Mouse (Mus musculus): ENCODE data around the gene Ppt2.

Gene Ppt2

DNA sequence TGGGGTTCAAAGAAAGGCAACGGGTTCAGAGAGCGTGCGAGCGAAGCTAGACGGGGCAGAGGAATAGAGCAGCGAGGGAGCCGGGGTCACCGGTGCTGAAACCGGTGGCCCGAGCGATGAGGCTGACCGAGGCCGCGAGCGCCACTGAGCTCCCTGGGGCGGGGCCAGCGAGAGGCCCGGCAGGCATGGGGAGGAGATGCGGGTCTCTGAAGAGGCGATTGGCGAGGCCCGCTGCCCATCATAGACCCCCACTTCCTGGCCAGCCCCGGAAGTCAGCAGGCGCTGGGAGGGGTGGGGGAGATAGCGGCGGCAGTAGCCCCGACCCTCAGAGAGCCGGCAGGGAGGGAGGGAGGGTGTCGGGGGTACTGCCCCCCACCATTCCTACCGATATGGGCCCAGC, 22.7 kb downstream of the Ppt2 start:
- in situ Hi-C loops (cut with MboI), result no loop called here

DNA sequence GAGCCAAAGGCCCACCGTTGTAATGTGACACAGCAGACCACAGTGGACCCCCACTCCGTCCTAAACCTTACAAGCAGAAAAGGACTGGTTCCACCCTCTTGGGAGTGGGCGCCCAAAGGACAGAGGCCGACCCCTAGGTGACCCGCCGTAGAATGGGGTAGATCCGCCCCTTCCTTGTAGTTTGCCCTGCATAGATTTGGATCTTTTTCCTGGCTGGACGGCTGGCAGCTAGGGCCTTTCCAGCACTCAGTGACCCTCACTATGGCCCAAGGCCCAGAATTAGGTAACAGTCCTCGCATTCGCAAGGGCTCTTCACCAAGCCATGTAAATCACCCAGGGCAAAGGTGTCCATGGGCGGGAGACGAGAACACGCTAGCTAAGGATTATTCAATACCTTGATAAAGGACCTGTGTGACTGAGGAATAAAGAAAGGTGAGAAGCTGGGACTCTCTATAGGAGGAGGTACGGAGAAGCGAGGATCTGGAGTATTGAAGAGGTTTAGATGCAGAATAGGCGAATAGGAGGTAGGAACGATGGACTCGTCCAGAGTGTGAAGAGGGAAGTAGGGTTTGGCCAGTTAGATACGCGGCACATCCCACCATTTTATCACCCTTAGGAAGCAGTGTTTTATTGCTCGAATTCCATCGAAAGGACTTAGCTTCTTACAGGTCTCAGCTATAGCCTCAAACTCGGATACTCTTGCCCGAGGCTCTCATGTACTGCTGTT, 23.6 kb downstream of the Ppt2 start:
- in situ Hi-C loops (cut with MboI), result no loop called here

DNA sequence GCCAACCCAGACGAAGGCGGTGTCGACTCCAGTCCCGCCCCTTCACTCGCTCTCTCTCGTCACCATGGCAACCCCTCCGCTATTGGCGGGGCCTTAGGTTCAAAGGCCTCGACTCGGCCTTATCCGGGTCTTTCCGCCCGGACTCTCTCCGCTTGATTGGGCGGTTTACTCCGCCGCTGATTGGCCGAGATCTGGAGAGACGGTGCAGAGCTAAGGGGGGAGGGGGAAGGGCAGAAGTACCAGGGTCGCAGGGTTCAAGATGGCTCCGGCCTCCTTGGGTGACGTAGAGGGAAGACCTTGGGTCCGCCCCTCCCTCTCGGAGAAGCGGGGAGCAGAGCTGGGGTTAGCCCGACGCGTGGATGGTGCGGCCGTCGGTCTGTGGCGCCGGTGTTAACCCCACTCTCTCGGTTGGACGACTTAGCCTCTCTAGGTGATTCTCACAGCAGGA, 24.2 kb downstream of the Ppt2 start, which contains the start of gene Agpat1:
Agpat1 (plus strand) TSS at position 202 of the 448 bp plus-strand sequence.
- in situ Hi-C loops (cut with MboI), result no loop called here

DNA sequence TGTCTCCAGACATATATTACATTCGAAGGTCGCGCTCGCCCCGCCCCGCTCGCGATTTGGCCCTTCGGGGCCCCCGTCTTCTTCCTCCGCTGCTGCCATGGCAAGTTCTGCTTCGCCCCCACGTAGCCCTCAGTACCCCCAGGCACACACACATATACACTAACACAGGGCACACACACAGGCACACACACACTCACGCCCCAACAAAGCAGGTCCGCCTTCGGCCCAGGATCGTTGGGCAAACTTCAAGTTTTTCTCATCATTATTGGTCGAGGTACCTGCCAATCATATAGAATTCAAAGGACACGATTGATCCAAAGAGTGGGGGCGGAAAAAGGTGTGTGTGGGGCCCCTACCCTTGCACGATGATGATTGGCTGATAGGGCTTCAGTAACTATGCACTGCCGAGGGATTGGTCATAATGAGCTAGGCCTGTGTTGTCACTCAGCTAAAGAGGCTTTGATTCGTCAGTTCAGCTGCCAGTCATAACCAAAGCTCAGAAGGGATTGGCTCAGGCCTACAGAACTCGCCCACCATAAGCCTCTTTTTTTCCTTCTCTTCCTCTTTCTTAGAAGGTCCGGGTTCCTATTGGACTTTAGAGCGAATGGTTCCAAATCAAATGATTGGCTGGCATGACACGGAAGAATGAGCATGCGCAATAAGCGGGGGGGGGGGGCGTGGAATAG, 24.8 kb downstream of the Ppt2 start, which contains the start of gene Rnf5:
Rnf5 (minus strand) TSS at position 316 of the 686 bp plus-strand sequence.
- in situ Hi-C loops (cut with MboI), result no loop called here

DNA sequence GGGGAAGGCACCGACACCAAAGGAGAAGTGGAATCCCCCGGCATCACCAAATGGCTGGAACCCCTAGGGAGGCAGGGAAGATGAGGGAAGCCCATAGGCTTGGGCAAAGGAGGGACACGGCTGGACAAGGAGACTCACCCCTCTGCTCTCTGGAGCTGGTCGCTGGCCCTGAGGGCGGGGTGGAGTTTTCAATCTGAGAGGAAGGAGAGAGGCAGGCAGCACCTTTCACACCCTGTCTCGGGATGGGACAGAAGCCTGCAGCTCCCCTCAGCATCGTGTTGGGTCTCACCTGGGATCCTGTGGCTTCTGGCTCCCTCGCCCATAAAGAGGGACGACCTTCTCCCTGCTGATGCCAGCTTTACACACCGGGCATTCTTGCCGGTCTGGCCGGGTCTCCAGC, 26.5 kb downstream of the Ppt2 start:
- in situ Hi-C loops (cut with MboI), result no loop called here

DNA sequence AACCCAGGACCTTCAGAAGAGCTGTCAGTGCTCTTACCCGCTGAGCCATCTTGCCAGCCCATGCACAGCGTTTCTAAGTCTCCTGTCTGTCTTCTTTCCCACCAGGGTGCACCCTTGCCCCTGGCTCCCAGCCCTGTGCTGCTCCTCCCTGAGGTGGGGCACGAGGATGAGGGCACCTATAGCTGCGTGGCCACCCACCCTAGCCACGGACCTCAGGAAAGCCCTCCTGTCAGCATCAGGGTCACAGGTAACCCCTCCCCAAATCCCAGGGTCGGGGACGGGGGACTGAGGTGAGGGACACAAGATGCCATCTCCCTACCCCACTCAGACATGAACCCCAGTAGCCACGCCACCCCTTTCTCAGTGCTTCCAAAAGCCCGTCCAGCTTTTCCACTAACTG, 28.4 kb downstream of the Ppt2 start:
- in situ Hi-C loops (cut with MboI), result loop anchor here (25.0 kb wide), 1 partner anchor 413 kb away; the partner anchor contains the start of genes Psmb8, Psmb9 and Tap1

DNA sequence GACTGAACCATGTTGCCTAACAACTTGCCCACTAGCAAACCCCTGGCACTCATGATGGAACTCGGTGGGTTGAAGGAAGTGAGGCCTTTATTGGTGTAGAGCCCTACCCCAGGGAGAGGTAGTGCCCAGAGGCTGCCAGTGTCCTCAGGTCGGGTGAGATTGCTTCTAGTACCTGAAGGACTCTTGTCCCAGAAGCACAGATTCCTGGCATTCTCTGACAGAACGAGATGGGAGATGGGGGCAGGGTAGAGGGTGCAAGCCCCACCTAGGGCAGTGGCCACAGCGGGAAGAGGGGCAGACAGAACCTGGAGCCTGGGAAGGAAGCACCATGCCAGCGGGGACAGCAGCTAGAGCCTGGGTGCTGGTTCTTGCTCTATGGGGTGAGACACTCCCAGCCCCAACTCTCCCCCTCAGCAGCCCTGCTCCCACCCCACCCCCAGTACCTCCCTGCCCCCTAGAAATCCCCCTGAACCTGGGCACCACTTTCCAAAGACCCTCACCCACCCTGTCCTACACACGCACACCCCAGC, 30.7 kb downstream of the Ppt2 start, which contains the start of gene Ager:
Ager (plus strand) TSS at position 297 of the 530 bp plus-strand sequence.
- in situ Hi-C loops (cut with MboI), result loop anchor here (25.0 kb wide), 1 partner anchor 410 kb away; the partner anchor contains the start of genes Psmb8, Psmb9 and Tap1

DNA sequence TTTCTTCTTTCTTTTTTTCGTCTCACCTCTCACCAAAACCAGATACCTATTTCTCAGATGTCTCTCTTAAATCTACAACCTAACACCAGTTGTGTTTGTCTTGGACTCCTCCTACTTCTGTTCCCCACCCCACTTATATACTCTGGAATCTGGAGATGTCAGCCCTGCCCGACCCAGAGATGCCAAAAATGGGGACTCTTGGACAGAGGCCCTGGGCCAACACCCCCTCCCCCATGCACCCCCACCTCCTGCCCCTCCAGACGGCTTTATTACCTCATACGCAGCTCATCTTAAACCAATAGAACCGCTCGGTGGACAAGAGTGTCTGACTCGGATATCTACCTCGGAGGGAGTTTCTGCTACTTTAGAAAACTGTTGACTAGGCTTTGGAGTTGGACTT, 32.2 kb downstream of the Ppt2 start:
- in situ Hi-C loops (cut with MboI), result loop anchor here (25.0 kb wide), 1 partner anchor 409 kb away; the partner anchor contains the start of genes Psmb8, Psmb9 and Tap1

DNA sequence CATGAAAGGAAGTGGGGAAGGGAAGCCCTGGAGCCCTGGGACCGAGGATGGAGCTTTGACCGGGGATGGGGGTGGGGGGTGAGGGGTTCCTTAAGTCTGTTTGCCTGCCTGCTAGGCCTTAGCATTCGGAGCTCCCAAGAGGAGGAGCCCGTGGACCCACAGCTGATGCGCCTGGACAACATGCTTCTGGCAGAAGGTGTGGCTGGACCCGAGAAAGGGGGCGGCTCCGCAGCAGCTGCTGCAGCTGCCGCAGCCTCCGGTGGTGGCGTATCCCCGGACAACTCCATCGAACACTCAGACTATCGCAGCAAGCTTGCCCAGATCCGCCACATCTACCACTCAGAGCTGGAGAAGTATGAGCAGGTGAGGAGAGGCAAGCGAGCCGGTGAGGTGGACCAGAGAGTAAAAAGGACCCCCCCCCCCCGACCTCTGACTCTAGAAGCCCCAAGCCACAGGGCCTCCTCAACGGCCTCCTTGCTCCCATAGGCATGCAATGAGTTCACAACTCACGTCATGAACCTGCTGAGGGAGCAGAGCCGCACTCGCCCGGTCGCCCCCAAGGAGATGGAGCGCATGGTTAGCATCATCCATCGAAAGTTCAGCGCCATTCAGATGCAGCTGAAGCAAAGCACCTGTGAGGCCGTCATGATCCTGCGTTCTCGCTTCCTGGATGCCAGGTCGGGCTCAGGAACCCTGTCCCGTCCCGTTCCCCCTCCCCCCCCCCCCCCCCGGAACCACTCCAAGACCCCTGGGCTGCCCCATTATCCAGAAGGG, 34.4 kb downstream of the Ppt2 start:
- in situ Hi-C loops (cut with MboI), result loop anchor here (25.0 kb wide), 1 partner anchor 407 kb away; the partner anchor contains the start of genes Psmb8, Psmb9 and Tap1

DNA sequence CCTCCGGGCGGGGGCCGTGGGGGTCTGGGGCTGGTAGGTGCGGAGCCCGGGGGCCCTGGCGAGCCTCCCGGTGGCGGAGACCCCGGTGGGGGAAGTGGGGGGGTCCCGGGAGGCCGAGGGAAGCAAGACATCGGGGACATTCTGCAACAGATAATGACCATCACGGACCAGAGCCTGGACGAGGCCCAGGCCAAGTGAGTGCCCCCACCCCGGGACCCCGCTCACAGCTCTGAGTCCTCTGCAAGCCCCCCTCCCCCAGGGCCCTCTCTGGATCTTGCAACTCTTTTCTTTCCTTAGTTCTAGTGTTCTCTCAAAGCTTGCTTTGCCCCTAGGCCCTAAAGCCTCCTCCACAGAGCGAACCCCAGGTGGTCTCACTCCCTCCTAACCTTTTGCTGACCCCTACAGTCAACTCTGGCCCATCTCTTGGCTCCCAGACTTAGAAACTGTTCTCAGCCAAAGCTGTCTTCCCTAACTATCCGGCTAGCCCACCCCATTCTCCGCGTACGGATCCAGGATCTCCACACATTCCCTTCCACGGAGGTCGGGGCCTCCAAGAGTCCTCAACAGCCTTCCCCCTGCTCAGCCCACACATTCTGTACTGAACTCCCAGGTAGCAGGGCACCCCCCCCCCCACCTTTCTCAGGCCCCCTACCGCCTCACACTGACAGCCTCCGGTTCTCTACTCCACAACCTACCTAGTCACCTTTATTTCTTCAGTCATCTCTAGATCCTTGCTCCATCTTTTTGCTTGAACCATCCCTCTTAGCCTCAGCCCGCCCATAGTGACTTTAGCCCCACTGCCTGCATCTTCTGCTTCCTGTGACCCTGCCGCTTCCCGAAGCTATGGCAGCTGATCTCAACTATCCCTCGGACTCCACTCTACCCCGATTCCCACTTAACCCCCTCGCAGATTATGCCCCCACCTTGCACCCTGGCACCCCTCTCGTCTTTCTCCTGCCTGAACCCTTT, 35.4 kb downstream of the Ppt2 start:
- in situ Hi-C loops (cut with MboI), result loop anchor here (25.0 kb wide), 1 partner anchor 406 kb away; the partner anchor contains the start of genes Psmb8, Psmb9 and Tap1

DNA sequence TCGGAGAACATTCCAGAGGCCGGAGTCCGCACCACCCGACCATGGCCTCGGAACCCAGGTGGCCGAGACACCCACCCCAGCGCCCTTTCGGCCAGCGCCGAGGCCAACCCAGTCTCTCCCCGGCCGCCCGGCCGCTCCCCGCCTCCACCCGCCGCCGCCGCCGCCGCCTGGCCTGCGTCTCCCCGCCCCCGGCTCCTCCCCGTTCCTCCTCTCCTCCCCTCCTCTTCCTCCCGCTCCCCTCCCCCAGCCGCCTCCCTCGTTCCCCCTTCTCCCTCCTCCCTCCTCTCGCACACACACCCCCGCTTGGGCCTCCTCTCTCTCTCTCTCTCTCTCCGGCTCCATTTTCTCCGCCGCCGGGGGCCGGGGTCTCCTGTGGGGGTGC, 36.3 kb downstream of the Ppt2 start:
- in situ Hi-C loops (cut with MboI), result loop anchor here (25.0 kb wide), 1 partner anchor 405 kb away; the partner anchor contains the start of genes Psmb8, Psmb9 and Tap1

DNA sequence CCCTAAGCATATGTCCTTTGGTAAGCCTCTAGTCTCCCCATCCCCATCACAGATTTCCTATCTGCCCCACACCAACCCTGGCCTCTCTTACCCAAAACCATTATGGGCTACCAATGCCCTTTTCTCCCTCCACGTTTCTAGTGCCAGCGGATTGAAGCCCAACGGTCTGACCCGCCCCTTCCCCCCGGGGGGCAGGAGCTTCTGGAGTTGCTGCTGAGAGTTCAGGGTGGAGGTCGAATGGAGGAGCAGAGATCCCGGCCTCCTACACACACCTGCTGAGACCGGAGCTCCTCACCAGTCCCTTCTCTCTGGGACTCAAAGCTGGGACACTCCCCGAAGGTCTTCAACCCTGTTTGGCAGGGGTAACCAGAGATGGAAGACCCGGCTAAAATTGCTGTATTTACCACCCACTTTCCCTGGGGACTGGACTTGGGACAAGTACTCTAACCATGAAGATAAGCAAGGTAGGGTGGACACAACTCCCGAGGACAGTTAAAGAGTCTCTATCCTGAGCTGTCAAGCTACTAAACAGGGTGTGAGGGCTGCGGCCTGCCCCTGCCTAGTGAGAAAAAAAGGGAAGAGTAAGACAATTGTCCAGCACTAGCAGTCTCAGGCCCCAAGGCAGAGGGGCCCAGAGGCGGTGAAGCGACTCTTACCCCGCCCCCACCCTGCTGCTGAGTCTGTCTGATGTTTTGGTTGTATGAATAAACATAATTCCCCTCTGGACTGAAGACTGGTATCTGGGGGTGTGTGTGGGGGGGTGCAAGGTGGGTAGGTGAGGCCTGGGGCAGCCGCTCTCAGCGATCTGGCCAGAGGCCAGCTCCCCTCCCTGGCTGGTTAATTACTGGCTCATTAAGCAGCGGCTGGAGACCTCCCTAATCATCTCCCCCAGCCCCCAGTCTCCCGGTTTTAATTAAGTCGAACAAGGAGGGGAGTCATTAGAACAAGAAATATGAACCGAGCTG, 37.0 kb downstream of the Ppt2 start, which contains the start of gene Pbx2:
Pbx2 (plus strand) TSS at position 238 of the 965 bp plus-strand sequence.
- in situ Hi-C loops (cut with MboI), result loop anchor here (25.0 kb wide), 1 partner anchor 404 kb away; the partner anchor contains the start of genes Psmb8, Psmb9 and Tap1

DNA sequence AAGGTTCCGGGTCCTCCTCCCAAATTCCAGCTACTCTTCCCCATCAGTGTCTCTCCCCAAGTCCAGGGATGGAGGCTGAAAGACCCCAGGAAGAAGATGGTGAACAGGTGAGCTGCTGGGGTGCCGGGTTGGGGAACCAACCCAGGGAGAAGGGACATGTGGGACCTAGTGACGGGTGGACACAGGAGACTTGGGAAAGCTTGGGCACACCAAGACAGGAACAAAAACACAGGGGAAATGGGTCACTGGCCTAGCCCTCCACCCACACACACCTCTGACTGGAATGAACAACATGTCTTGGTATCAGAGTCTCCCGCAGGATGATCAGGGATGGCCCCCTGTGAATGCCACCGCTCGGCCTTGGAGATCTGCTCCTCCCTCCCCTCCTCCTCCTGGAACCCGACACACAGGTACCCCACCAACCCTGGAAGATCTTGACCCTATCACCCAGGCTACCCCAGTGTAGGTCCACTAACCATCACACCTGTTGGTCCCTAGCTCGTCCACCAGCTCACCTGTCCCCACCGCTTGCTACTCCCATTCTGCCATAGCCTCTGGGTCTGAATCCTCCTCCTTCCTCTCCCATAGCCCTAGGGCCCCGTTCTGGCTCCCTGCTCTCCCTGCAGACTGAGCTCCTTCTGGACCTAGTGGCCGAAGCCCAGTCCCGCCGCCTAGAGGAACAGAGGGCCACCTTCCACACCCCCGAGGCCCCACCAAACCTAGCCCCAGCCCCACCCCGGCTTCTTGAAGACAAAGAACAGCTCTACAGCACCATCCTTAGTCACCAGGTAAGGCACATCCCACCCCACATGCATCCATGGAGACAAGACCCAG, 37.9 kb downstream of the Ppt2 start:
- in situ Hi-C loops (cut with MboI), result loop anchor here (25.0 kb wide), 1 partner anchor 403 kb away; the partner anchor contains the start of genes Psmb8, Psmb9 and Tap1

DNA sequence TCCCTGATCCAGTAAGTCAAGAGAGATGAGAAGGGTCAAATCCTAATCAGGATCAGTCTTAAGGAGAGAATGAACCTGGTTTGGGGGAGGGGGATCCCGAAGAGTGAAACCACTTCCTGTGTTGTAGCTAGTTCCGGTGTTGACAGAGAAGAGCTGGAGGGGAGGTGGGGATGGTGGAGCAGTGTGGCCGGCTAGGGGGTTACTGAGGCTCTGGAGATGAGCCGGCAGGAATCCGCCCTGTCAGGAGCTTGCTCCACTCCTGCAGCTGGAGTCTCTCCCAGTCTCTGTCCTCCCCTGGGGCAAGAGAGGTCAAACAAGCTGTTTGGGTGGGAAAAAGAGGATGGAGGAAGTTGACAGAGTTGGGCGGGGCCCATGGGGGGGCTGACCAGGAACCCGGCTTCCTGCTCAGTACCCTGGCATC, 38.6 kb downstream of the Ppt2 start, which contains the start of gene Gpsm3:
Gpsm3 (plus strand) TSS at position 126 of the 421 bp plus-strand sequence.
- in situ Hi-C loops (cut with MboI), result loop anchor here (25.0 kb wide), 1 partner anchor 402 kb away; the partner anchor contains the start of genes Psmb8, Psmb9 and Tap1

DNA sequence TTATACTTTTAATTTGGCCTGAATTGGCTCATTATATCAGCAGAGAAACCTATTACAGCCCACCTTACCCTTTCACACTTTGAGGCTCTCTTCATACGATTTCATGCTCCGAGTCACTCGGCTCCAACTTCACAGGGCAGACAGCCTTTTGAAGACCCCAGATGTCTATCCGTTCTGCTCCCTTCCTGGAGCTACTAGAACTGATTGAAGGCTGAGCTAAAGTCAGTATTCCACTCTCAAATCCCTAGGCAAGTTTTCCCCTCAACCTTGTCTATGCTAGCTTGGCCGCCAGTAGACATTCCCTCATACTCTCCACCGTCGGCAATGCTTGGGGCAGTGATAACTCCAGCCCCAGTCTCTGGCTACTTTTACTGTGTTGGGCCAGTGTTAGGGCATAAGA, 39.1 kb downstream of the Ppt2 start:
- in situ Hi-C loops (cut with MboI), result loop anchor here (25.0 kb wide), 1 partner anchor 402 kb away; the partner anchor contains the start of genes Psmb8, Psmb9 and Tap1

DNA sequence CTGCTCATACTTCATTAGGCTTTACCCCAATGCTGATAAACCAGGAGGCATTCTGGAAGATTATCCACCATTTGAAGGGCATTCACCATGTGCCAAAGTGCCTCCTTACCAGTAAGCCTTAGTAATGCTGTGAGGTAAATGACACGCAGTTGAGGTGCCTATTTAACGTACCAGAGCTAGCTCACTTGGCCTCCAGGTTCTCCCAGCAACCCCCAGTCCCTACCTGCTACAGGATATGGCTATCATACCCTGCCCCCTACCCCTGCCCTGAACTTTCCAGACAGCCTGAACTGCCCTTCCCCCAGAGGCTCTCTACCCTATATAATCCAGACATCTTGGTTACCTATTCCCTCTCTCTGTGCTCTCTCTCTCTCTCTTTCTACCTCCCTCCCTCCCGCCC, 39.5 kb downstream of the Ppt2 start:
- in situ Hi-C loops (cut with MboI), result loop anchor here (25.0 kb wide), 1 partner anchor 401 kb away; the partner anchor contains the start of genes Psmb8, Psmb9 and Tap1

DNA sequence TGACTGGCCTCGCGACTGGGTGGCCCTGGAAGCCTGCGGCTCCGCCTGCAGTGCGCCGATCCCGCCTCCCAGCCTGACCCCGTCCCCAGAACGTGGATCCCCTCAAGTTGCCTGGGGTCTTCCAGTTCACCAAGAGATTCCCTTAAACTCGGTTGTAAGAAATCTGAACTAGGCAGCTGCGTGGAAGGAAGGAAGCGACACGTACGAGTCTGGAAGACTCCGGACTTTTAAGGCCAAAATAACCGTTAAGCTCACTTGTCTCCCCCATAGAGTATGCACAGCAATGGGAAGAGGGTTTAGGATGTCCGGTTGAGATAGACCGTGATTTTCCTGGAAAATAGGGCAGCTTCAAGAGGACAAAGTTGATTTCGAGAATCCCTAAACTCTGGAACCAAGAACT, 40.5 kb downstream of the Ppt2 start:
- in situ Hi-C loops (cut with MboI), result loop anchor here (25.0 kb wide), 1 partner anchor 401 kb away; the partner anchor contains the start of genes Psmb8, Psmb9 and Tap1

Data from mature B cell (primary cell).